Mouse (Mus musculus) liver, embryonic 14.5 days (tissue): ENCODE measurements around the gene Dkkl1. TPM values are rescaled to one million over a fixed set of nuclear protein-coding genes. Genes with fewer than 3 reads are reported as not detected.

Source experiments
- ATAC-seq: fragments of 200-750 bp; cut with Nextera tagmentation; 2 replicates; pipeline ENCODE4 v1.8.0; 2017; ENCODE audit warnings: moderate number of reproducible peaks, mild to moderate bottlenecking, moderate library complexity; ENCODE audit not compliant: insufficient read depth
- DNase-seq, 3 experiments: peaks; one replicate each; pipeline ENCODE4 v3.0.0-alpha.2; 2012 to 2013; ENCODE audit warnings: low read depth in 3 of 3, low spot score in 3 of 3
- H3K27ac ChIP-seq: fragments of 300-500 bp; sonication (generic); 2 replicates; pipeline ENCODE4 v1.5.1; 2014; ENCODE audit warnings: moderate library complexity, mild to moderate bottlenecking, control low read depth, inconsistent platforms
- H3K27me3 ChIP-seq: fragments of 300-500 bp; sonication (generic); 2 replicates; pipeline ENCODE4 v1.6.1; 2014; ENCODE audit warnings: mild to moderate bottlenecking, low read length, moderate library complexity; ENCODE audit not compliant: control insufficient read depth, insufficient read depth
- H3K36me3 ChIP-seq: fragments of 300-500 bp; sonication (generic); replicated peaks from 2 replicates; pipeline ENCODE4 v1.6.1; 2014; ENCODE audit warnings: low read depth; ENCODE audit not compliant: control insufficient read depth, insufficient read depth
- H3K4me1 ChIP-seq, 2 experiments: fragments of 200-500 bp in 1 of 2; fragments of 300-500 bp in 1 of 2; sonication (generic) in 1 of 2; replicated peaks; 2 replicates each; pipeline ENCODE4 v1.6.1; 2012 to 2014; ENCODE audit warnings: antibody characterized with exemption in 1 of 2, inconsistent platforms in 1 of 2, low read length in 1 of 2; ENCODE audit not compliant: control insufficient read depth in 2 of 2, insufficient read depth in 2 of 2
- H3K4me2 ChIP-seq: fragments of 300-500 bp; sonication (generic); 2 replicates; pipeline ENCODE4 v1.6.1; 2014; ENCODE audit warnings: low read depth, mild to moderate bottlenecking, control low read depth, moderate library complexity
- H3K4me3 ChIP-seq, 2 experiments: fragments of 200-500 bp in 1 of 2; fragments of 300-500 bp in 1 of 2; sonication (generic) in 1 of 2; 2 replicates each; pipeline ENCODE4 v1.5.1; 2012 to 2014; ENCODE audit warnings: low read depth in 2 of 2, low read length in 2 of 2, mild to moderate bottlenecking in 2 of 2, control low read depth in 1 of 2, inconsistent platforms in 1 of 2, moderate library complexity in 1 of 2; ENCODE audit not compliant: insufficient read depth in 1 of 2
- H3K9ac ChIP-seq: fragments of 300-500 bp; sonication (generic); replicated peaks from 2 replicates; pipeline ENCODE4 v1.6.1; 2014; ENCODE audit warnings: mild to moderate bottlenecking, control low read depth, moderate library complexity
- H3K9me3 ChIP-seq: fragments of 300-500 bp; sonication (generic); 2 replicates; pipeline ENCODE4 v1.6.1; 2016; ENCODE audit warnings: low read length, mixed read lengths; ENCODE audit not compliant: control insufficient read depth
- CTCF ChIP-seq: IDR thresholded peaks from 2 replicates; pipeline ENCODE4 v1.5.1; 2016; ENCODE audit warnings: antibody characterized with exemption, low read depth, control low read depth
- EP300 ChIP-seq: IDR thresholded peaks from 2 replicates; pipeline ENCODE4 v1.6.1; 2016; ENCODE audit warnings: antibody characterized with exemption, low read depth
- WGBS: fragments of 180-500 bp; shearing (Covaris S2); extraction: QIAGEN DNeasy Blood & Tissue Kit; methylation state at CpG from one replicate; pipeline ENCODE4 v1.1.7; 2014; ENCODE audit not compliant: insufficient replicate concordance; 5-methylcytosine and 5-hydroxymethylcytosine counted together
- polyA plus RNA-seq, 2 experiments: library from polyadenylated mRNA; depleted of rRNA in 1 of 2; stranded (reverse) in 1 of 2; unstranded in 1 of 2; fragments of >200 nt; fragmentation: Nextera tagmentation in 1 of 2; extraction: Ambion mirVana in 1 of 2; gene quantifications; 2 replicates each; pipeline versions ENCODE4 v1.2.1 to v1.2.3; 2012 to 2014

The Dkkl1 gene
- polyA plus RNA-seq, 2 experiments: 1.1 to 2.1 TPM

- H3K36me3 ChIP-seq: no peaks in the 10 kb centered on the region
- no peak overlapping the region for H3K9ac ChIP-seq
- no peak overlapping the region for H3K27ac ChIP-seq
- WGBS: 56% methylated on average over 20 of the region's 20 CpGs
- ATAC-seq (no peak), DNase-seq (no peak)
- no peak overlapping the region for H3K4me2 ChIP-seq
- no peaks in the 10 kb centered on the region for H3K27me3 ChIP-seq
- peaks cover 0 to 19% of the 10 kb centered on the region in 2 experiments; a peak in 2 of 4 replicates for H3K4me1 ChIP-seq
- TF ChIP-seq CTCF (no peak), EP300 (no peak)
- no peak overlapping the region for H3K4me3 ChIP-seq
- no peaks in the 10 kb centered on the region for H3K9me3 ChIP-seq
Observed at GRCm38 (mm10) chr7:45233580-45234332, 21.8 kb upstream of the Dkkl1 start.

GRCm38 (mm10) chr7:45232716-45233465 lies 20.9 kb upstream of the Dkkl1 start:
- no peak overlapping the region for H3K27ac ChIP-seq
- WGBS: 49% methylated on average over 13 of the region's 13 CpGs
- no peak for ATAC-seq

GRCm38 (mm10) chr7:45231941-45232340 lies 20.0 kb upstream of the Dkkl1 start:
- 77% methylated on average over 11 of the region's 11 CpGs for WGBS
- ATAC-seq: no peak
- no peak overlapping the region for H3K4me2 ChIP-seq
- no peak overlapping the region for H3K9ac ChIP-seq
- H3K9me3 ChIP-seq: no peaks in the 10 kb centered on the region
- TF ChIP-seq CTCF: no peak
- TF ChIP-seq EP300: no peak
- H3K4me3 ChIP-seq: no peak overlapping the region
- H3K27me3 ChIP-seq: no peaks in the 10 kb centered on the region
- H3K4me1 ChIP-seq: peaks cover 0 to 14% of the 10 kb centered on the region in 2 experiments; a peak in 2 of 4 replicates
- no peaks in the 10 kb centered on the region for H3K36me3 ChIP-seq
- H3K27ac ChIP-seq: no peak overlapping the region
- no peak for DNase-seq

More at GRCm38 (mm10) chr7:45232716-45233465, 20.9 kb upstream of the Dkkl1 start:
- no peak for DNase-seq
- Histone ChIP-seq H3K27me3 (no peaks in the 10 kb centered on the region), H3K4me2 (no peak overlapping the region), H3K4me3 (no peak overlapping the region), H3K9me3 (no peaks in the 10 kb centered on the region), H3K36me3 (no peaks in the 10 kb centered on the region), H3K4me1 (peaks cover 0 to 14% of the 10 kb centered on the region in 2 experiments; a peak in 2 of 4 replicates), H3K9ac (no peak overlapping the region)
- no peak for TF ChIP-seq EP300
- no peak for TF ChIP-seq CTCF

- H3K9ac ChIP-seq: no peak overlapping the region
- 55% methylated on average over 12 of the region's 12 CpGs for WGBS
- no peak for ATAC-seq
- H3K36me3 ChIP-seq: no peaks in the 10 kb centered on the region
- H3K27me3 ChIP-seq: no peaks in the 10 kb centered on the region
- H3K27ac ChIP-seq: no peak overlapping the region
- no peak overlapping the region for H3K4me3 ChIP-seq
- DNase-seq: no peak
- H3K4me2 ChIP-seq: no peak overlapping the region
- H3K4me1 ChIP-seq: peaks cover 0 to 14% of the 10 kb centered on the region in 2 experiments; a peak in 2 of 4 replicates
- TF ChIP-seq CTCF: no peak
- TF ChIP-seq EP300: no peak
- no peaks in the 10 kb centered on the region for H3K9me3 ChIP-seq
Observed at GRCm38 (mm10) chr7:45231192-45231591, 19.2 kb upstream of the Dkkl1 start.
